Mouse (Mus musculus): ENCODE measurements at regions not wholly inside any gene's neighbourhood (a gene's known extent, or its start where the extent isn't known, plus 50 kb on each side); places are given as distances from the start of the nearest gene placed in this dataset.
"Not testable (repeated sequence)": the region's sequence is repeated elsewhere in the genome, so short reads cannot be mapped to it uniquely, and the experiment has no call there.

- not testable (repeated sequence) for DNase-seq (ENCODE audit: low read depth)
These were observed 167.4 kb downstream of the Kif21a start for GRCm38 (mm10) chr15:90882349-90882748.

GRCm38 (mm10) chr15:90869452-90869851, 180.3 kb downstream of the Kif21a start:
- no peak for DNase-seq (ENCODE audit: low read depth)

GRCm38 (mm10) chr15:90853763-90854162, 174.5 kb upstream of the Cpne8 start:
- DNase-seq (ENCODE audit: low read depth) = not testable (repeated sequence)

GRCm38 (mm10) chr15:90851991-90852390, 172.8 kb upstream of the Cpne8 start:
- DNase-seq (ENCODE audit: low read depth) = no peak

- peak; percentile 7 for DNase-seq (ENCODE audit: low read depth)
These were observed 162.2 kb upstream of the Cpne8 start for GRCm38 (mm10) chr15:90841471-90841870.

GRCm38 (mm10) chr15:90835586-90835985, 156.4 kb upstream of the Cpne8 start:
- no peak for DNase-seq (ENCODE audit: low read depth)

GRCm38 (mm10) chr15:90827816-90828215, 148.6 kb upstream of the Cpne8 start:
- no peak for DNase-seq (ENCODE audit: low read depth)

GRCm38 (mm10) chr15:90822306-90822705, 143.1 kb upstream of the Cpne8 start:
- no peak for DNase-seq (ENCODE audit: low read depth)

- no peak for DNase-seq (ENCODE audit: low read depth)
These were observed 140.9 kb upstream of the Cpne8 start for GRCm38 (mm10) chr15:90819949-90820655.

- DNase-seq (ENCODE audit: low read depth) = no peak
These were observed 138.9 kb upstream of the Cpne8 start for GRCm38 (mm10) chr15:90818161-90818560.

GRCm38 (mm10) chr15:90813907-90814306, 134.7 kb upstream of the Cpne8 start:
- no peak for DNase-seq (ENCODE audit: low read depth)

GRCm38 (mm10) chr15:90810341-90810740, 131.1 kb upstream of the Cpne8 start:
- no peak for DNase-seq (ENCODE audit: low read depth)

GRCm38 (mm10) chr15:90808236-90808635, 129.0 kb upstream of the Cpne8 start:
- DNase-seq (ENCODE audit: low read depth) = no peak

- DNase-seq (ENCODE audit: low read depth) = no peak
These were observed 118.8 kb upstream of the Cpne8 start for GRCm38 (mm10) chr15:90798056-90798455.

- DNase-seq (ENCODE audit: low read depth) = no peak
These were observed 110.7 kb upstream of the Cpne8 start for GRCm38 (mm10) chr15:90789941-90790340.

- no peak for DNase-seq (ENCODE audit: low read depth)
These were observed 105.5 kb upstream of the Cpne8 start for GRCm38 (mm10) chr15:90784741-90785140.

GRCm38 (mm10) chr15:90767521-90767920, 88.3 kb upstream of the Cpne8 start:
- no peak for DNase-seq (ENCODE audit: low read depth)

- not testable (repeated sequence) for DNase-seq (ENCODE audit: low read depth)
These were observed 85.3 kb upstream of the Cpne8 start for GRCm38 (mm10) chr15:90764501-90764900.

GRCm38 (mm10) chr15:90733891-90734290, 54.7 kb upstream of the Cpne8 start:
- DNase-seq (ENCODE audit: low read depth) = no peak

Measured in c-Kit-positive CD71-positive TER-119-negative erythroid progenitor cells, embryonic 14.5 days (primary cell).